Mouse (Mus musculus) heart, postnatal 4 days (tissue): ENCODE measurements around the gene Nars2. TPM values are rescaled to one million over a fixed set of nuclear protein-coding genes. Genes with fewer than 3 reads are reported as not detected.

Source experiments
- DNase-seq: peaks from one replicate; pipeline ENCODE4 v3.0.0; 2021
- total RNA-seq, 2 experiments: library from RNA; stranded (reverse); gene quantifications; 2 replicates each; pipeline ENCODE4 v1.2.3; 2021

Gene Nars2
- total RNA-seq, 2 experiments from 2014 or later, result 15.3 to 16.5 TPM

GRCm38 (mm10) chr7:97074974-97075373 lies 123.7 kb downstream of the Nars2 start:
- no peak for DNase-seq

GRCm38 (mm10) chr7:97076977-97077376 lies 125.7 kb downstream of the Nars2 start:
- DNase-seq, result no peak

- DNase-seq, result no peak
These were observed 127.4 kb downstream of the Nars2 start for GRCm38 (mm10) chr7:97078685-97079084.

GRCm38 (mm10) chr7:97079145-97079544 lies 127.8 kb downstream of the Nars2 start:
- DNase-seq, result peak; percentile 54

- DNase-seq, result peak; percentile 5
These were observed 128.5 kb downstream of the Nars2 start for GRCm38 (mm10) chr7:97079651-97080365.

- peak; percentile 9 for DNase-seq
These were observed 129.4 kb downstream of the Nars2 start for GRCm38 (mm10) chr7:97080621-97081241.

- peak; percentile 85 for DNase-seq
These were observed 130.1 kb downstream of the Nars2 start, which contains the start of gene Gab2 for GRCm38 (mm10) chr7:97081242-97081958. Gab2 (plus strand) TSS chr7:97081586.

GRCm38 (mm10) chr7:97081959-97082218 lies 130.6 kb downstream of the Nars2 start:
- DNase-seq, result no peak

GRCm38 (mm10) chr7:97082219-97083101 lies 131.2 kb downstream of the Nars2 start:
- DNase-seq, result peak; percentile 83

GRCm38 (mm10) chr7:97083579-97083978 lies 132.3 kb downstream of the Nars2 start:
- no peak for DNase-seq

GRCm38 (mm10) chr7:97084181-97084580 lies 132.9 kb downstream of the Nars2 start:
- DNase-seq, result peak; percentile 41

GRCm38 (mm10) chr7:97085291-97085690 lies 134.0 kb downstream of the Nars2 start:
- DNase-seq, result peak; percentile 7

GRCm38 (mm10) chr7:97094241-97094640 lies 142.9 kb downstream of the Nars2 start:
- DNase-seq, result no peak

- no peak for DNase-seq
These were observed 156.8 kb downstream of the Nars2 start for GRCm38 (mm10) chr7:97108119-97108518.

Other genes with a start within 250 kb of the Nars2 start
- 10 to 100 TPM; 26.6 to 27.4 TPM for gene Gab2, start 130.1 kb downstream of the Nars2 start, total RNA-seq